Mouse (Mus musculus) common myeloid progenitor, adult 5-6 weeks (primary cell): ENCODE results near the gene Fut9. TPM values are rescaled to one million over a fixed set of nuclear protein-coding genes. Genes with fewer than 3 reads are reported as not detected.

Experiments used
- ATAC-seq: replicated peaks from 2 replicates; pipeline ENCODE4 v1.8.0; 2016; ENCODE audit warnings: low read depth, mild to moderate bottlenecking, moderate TSS enrichment, inconsistent platforms; ENCODE audit not compliant: poor library complexity, severe bottlenecking
- total RNA-seq: library from RNA; stranded (forward); fragments of 200-1000, 187-1606 nt; gene quantifications from 2 replicates; pipeline ENCODE4 v1.2.3, GENCODE M21; 2017

Gene Fut9
- not detected in 2 replicates for total RNA-seq

GRCm38 (mm10) chr4:25799476-25800283 is at the start of gene Fut9:
Gene Fut9, minus strand, starts transcription at chr4:25800244.
- no peak for ATAC-seq

GRCm38 (mm10) chr4:25815783-25816182 is 15.7 kb upstream of the Fut9 start:
- no peak for ATAC-seq

GRCm38 (mm10) chr4:25813340-25813739 is 13.3 kb upstream of the Fut9 start:
- ATAC-seq, result no peak

- ATAC-seq, result no peak
Observed at GRCm38 (mm10) chr4:25810058-25810457, 10.0 kb upstream of the Fut9 start.

GRCm38 (mm10) chr4:25801751-25802150 is 1.7 kb upstream of the Fut9 start:
- ATAC-seq, result no peak

- no peak for ATAC-seq
Observed at GRCm38 (mm10) chr4:25800284-25800616, 206 bp upstream of the Fut9 start.

- ATAC-seq, result no peak
Observed at GRCm38 (mm10) chr4:25799051-25799475, 981 bp downstream of the Fut9 start.

- ATAC-seq, result no peak
Observed at GRCm38 (mm10) chr4:25798412-25798811, 1.6 kb downstream of the Fut9 start.

GRCm38 (mm10) chr4:25796149-25796548 is 3.9 kb downstream of the Fut9 start:
- no peak for ATAC-seq

GRCm38 (mm10) chr4:25785276-25785675 is 14.8 kb downstream of the Fut9 start:
- no peak for ATAC-seq

GRCm38 (mm10) chr4:25768657-25769056 is 31.4 kb downstream of the Fut9 start:
- ATAC-seq, result no peak

GRCm38 (mm10) chr4:25763091-25763490 is 37.0 kb downstream of the Fut9 start:
- no peak for ATAC-seq

- ATAC-seq, result no peak
Observed at GRCm38 (mm10) chr4:25757909-25758548, 42.0 kb downstream of the Fut9 start.

GRCm38 (mm10) chr4:25741553-25741952 is 58.5 kb downstream of the Fut9 start:
- no peak for ATAC-seq

- no peak for ATAC-seq
Observed at GRCm38 (mm10) chr4:25738782-25739181, 61.3 kb downstream of the Fut9 start.

- ATAC-seq, result no peak
Observed at GRCm38 (mm10) chr4:25721576-25721975, 78.5 kb downstream of the Fut9 start.

GRCm38 (mm10) chr4:25713907-25714306 is 86.1 kb downstream of the Fut9 start:
- no peak for ATAC-seq

- no peak for ATAC-seq
Observed at GRCm38 (mm10) chr4:25684976-25685375, 115.1 kb downstream of the Fut9 start.

GRCm38 (mm10) chr4:25664196-25664595 is 135.8 kb downstream of the Fut9 start:
- no peak for ATAC-seq

GRCm38 (mm10) chr4:25661204-25661727 is 138.8 kb downstream of the Fut9 start:
- no peak for ATAC-seq

- ATAC-seq, result no peak
Observed at GRCm38 (mm10) chr4:25658792-25659191, 141.3 kb downstream of the Fut9 start.
